8 mouse cellular contexts compared by ENCODE assay signal in the genomic region with DNA sequence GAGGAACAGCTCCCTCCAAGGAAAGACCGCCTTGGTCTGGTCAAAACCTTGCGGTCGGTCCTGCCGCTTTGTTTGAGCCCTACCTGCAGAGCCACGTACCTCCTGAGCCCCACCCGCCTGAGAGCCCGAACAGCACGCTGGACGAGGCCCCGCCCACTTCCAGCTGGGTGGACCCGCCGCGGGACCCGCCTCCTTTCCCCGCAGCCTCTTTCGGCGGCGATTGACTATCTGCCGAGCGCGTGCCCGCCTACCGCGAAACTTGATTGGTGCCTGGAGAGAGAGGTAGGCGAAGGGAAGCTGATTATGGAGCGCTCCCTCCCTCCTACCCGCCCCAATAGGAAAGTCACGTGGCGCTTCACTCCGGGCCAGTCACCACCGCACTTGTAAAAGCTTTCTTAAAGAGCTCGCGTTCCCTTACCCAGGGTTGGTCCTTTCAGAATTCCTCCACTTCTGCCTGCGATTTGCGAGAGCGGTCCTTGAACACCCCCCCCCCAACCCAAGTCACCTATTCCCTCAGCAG. TPM values are rescaled to one million over a fixed set of nuclear protein-coding genes. Genes with fewer than 3 reads are reported as not detected.
A peak's percentile ranks its signal among the peaks of the same experiment; 100 is the strongest.
DNase-seq lines count a peak whose midpoint lies in the region; ATAC-seq lines count a peak whose summit lies in the region.

No protein-coding gene starts in this region.

- peaks cover 15% of the 10 kb centered on the region; the same call in 1 of the 2 replicates for H3K36me3 ChIP-seq in intestine, embryonic 14.5 days (ENCODE audit: control insufficient read depth, insufficient read depth, low read length)

- DNase-seq in adrenal gland, adult 18-20 months (ENCODE audit: low spot score in 2 of 2): peak; percentile 97
- peak; percentile 98 for DNase-seq in embryo, embryonic 11 days
- DNase-seq in gastrocnemius, postnatal 25 days: peak; percentile 99
- peak; percentile 98 for DNase-seq in intestine, embryonic 14.5 days (ENCODE audit: low spot score)
- DNase-seq in left cerebral cortex, postnatal 14 days (ENCODE audit: low spot score in 2 of 2): peak; percentile 98
- peak; percentile 97 for DNase-seq in mesoderm, embryonic 11.5 days (ENCODE audit: low read depth, low spot score)
- DNase-seq in right cerebral cortex, postnatal 36 days (ENCODE audit: low spot score in 2 of 2): peak; percentile 97 to 99
- peak; percentile 99 for DNase-seq in yolk sac, embryonic 10.5 days (ENCODE audit: low spot score)

- H3K27me3 ChIP-seq in intestine, embryonic 14.5 days (replicated peaks; ENCODE audit: control insufficient read depth, insufficient read depth, low read length): no peaks in the 10 kb centered on the region

- peak overlapping the region; percentile 83 for H3K27ac ChIP-seq in intestine, embryonic 14.5 days (ENCODE audit: low read depth)

- H3K9ac ChIP-seq in intestine, embryonic 14.5 days (ENCODE audit: low read length): peak overlapping the region; percentile 82

- H3K4me3 ChIP-seq in intestine, embryonic 14.5 days (ENCODE audit: low read depth, low read length): peak overlapping the region; percentile 81

- intact Hi-C loops in left cerebral cortex, postnatal 14 days (cut with DNase I): loop anchor here (2.0 kb wide), 1 partner anchor 53 kb away; no protein-coding TSS in a partner anchor

- peak overlapping the region; percentile 73 for H3K4me2 ChIP-seq in intestine, embryonic 14.5 days (ENCODE audit: low read length)

- H3K4me1 ChIP-seq in intestine, embryonic 14.5 days (replicated peaks; ENCODE audit: control insufficient read depth, insufficient read depth, low read length): peaks cover 32% of the 10 kb centered on the region

- peak; percentile 92 for ATAC-seq in intestine, embryonic 14.5 days (replicated peaks; ENCODE audit: low FRiP score, low TSS enrichment, low read depth)

- under 1% methylated on average over 36 of the region's 36 CpGs for whole genome bisulfite sequencing in intestine, embryonic 14.5 days

- no peaks in the 10 kb centered on the region for H3K9me3 ChIP-seq in intestine, embryonic 14.5 days (ENCODE audit: control insufficient read depth, low read length)

RNA-seq across cellular contexts. Expression of a gene that starts 0.8 kb away (rescaled TPM):
- 10 to 100 TPM; 11.8 to 22.2 TPM for total RNA-seq in adrenal gland, adult 18-20 months (2021)
- total RNA-seq in gastrocnemius, postnatal 25 days (2021): 10 to 100 TPM; 13.8 to 31.7 TPM
- 16.5 and 19.8 TPM in 2 replicates for polyA plus RNA-seq in intestine, embryonic 14.5 days (2014; fragmentation: Nextera tagmentation; extraction: Ambion mirVana)
- total RNA-seq in left cerebral cortex, postnatal 14 days (2021): 100 to 1,000 TPM in 1 of 2 experiments, 10 to 100 TPM in 1; 95.1 to 102 TPM

Comparison
In these comparisons a context has a peak if more than half of its experiments do, and no peak if none do; other contexts are left out.
1. Peak in every context shown above with its lines: DNase-seq, ATAC-seq, H3K4me3 ChIP-seq and H3K27ac ChIP-seq.